Mouse (Mus musculus): Measurements from ENCODE around the gene Zfp764. TPM values are rescaled to one million over a fixed set of nuclear protein-coding genes. Genes with fewer than 3 reads are reported as not detected.
"Not testable (repeated sequence)": the region's sequence is repeated elsewhere in the genome, so short reads cannot be mapped to it uniquely, and the experiment has no call there.

Zfp764 gene
- polyA plus RNA-seq, 1 experiment from 2014 or later = 10.4 TPM

GRCm38 (mm10) chr7:127375271-127376245 is 31.1 kb downstream of the Zfp764 start, which contains the start of gene Zfp747:
Gene Zfp747 (minus strand): TSS chr7:127376050.
- peak; percentile 97 for ATAC-seq (ENCODE audit: insufficient read depth)
- H3K4me2 ChIP-seq = peak within 1 kb of the TSS; percentile 71
- WGBS = 1% methylated on average over 49 of the region's 49 CpGs

GRCm38 (mm10) chr7:127371870-127372269 is 34.8 kb downstream of the Zfp764 start:
- 76% methylated on average over 3 of the region's 3 CpGs for WGBS
- TF ChIP-seq CTCF (IDR thresholded peaks at IDR 0.05; ENCODE audit: low read depth) = peak; percentile 23; the same call in 1 of the 2 replicates
- not testable (repeated sequence) for H3K36me3 ChIP-seq (ENCODE audit: insufficient read depth); DNase-seq; H3K4me1 ChIP-seq (ENCODE audit: insufficient read depth); H3K27me3 ChIP-seq (ENCODE audit: insufficient read depth, low read length); H3K4me3 ChIP-seq (ENCODE audit: low read depth, low read length); H3K4me2 ChIP-seq; H3K27ac ChIP-seq (ENCODE audit: low read depth); ATAC-seq (ENCODE audit: insufficient read depth); H3K9me3 ChIP-seq (ENCODE audit: low read depth, low read length); H3K9ac ChIP-seq

More at GRCm38 (mm10) chr7:127375271-127376245, 31.1 kb downstream of the Zfp764 start, which contains the start of gene Zfp747:
- not testable (repeated sequence) for H3K4me1 ChIP-seq (ENCODE audit: insufficient read depth); H3K27me3 ChIP-seq (ENCODE audit: insufficient read depth, low read length); H3K9me3 ChIP-seq (ENCODE audit: low read depth, low read length); H3K36me3 ChIP-seq (ENCODE audit: insufficient read depth); H3K27ac ChIP-seq (ENCODE audit: low read depth)
- TF ChIP-seq CTCF (IDR thresholded peaks at IDR 0.05; ENCODE audit: low read depth) = peak; percentile 77
- Histone ChIP-seq H3K9ac (peak within 1 kb of the TSS; percentile 76), H3K4me3 (ENCODE audit: low read depth, low read length) (peak within 1 kb of the TSS; percentile 69)
- DNase-seq = peak; percentile 96

GRCm38 (mm10) chr7:127371213-127371612 is 35.4 kb downstream of the Zfp764 start:
- Histone ChIP-seq H3K4me1 (ENCODE audit: insufficient read depth) (no peaks in the 10 kb centered on the region), H3K9me3 (ENCODE audit: low read depth, low read length) (no peaks in the 10 kb centered on the region), H3K9ac (no peak overlapping the region), H3K4me3 (ENCODE audit: low read depth, low read length) (no peak overlapping the region), H3K36me3 (ENCODE audit: insufficient read depth) (peaks cover 6% of the 10 kb centered on the region; the same call in 1 of the 2 replicates), H3K27me3 (ENCODE audit: insufficient read depth, low read length) (no peaks in the 10 kb centered on the region), H3K4me2 (no peak overlapping the region), H3K27ac (ENCODE audit: low read depth) (no peak overlapping the region)
- ATAC-seq (ENCODE audit: insufficient read depth) (no peak), DNase-seq (no peak)
- WGBS = 75% methylated on average over 2 of the region's 2 CpGs
- no peak for TF ChIP-seq CTCF (IDR thresholded peaks at IDR 0.05; ENCODE audit: low read depth)

- Histone ChIP-seq H3K27ac (ENCODE audit: low read depth) (no peak overlapping the region), H3K4me3 (ENCODE audit: low read depth, low read length) (no peak overlapping the region), H3K9me3 (ENCODE audit: low read depth, low read length) (no peaks in the 10 kb centered on the region), H3K4me1 (ENCODE audit: insufficient read depth) (no peaks in the 10 kb centered on the region), H3K36me3 (ENCODE audit: insufficient read depth) (no peaks in the 10 kb centered on the region), H3K4me2 (no peak overlapping the region), H3K9ac (no peak overlapping the region), H3K27me3 (ENCODE audit: insufficient read depth, low read length) (peaks cover 10% of the 10 kb centered on the region; the same call in 1 of the 2 replicates)
- TF ChIP-seq CTCF (IDR thresholded peaks at IDR 0.05; ENCODE audit: low read depth) = no peak
- ATAC-seq (ENCODE audit: insufficient read depth) (no peak), DNase-seq (no peak)
- WGBS = 50% methylated on average over 3 of the region's 3 CpGs
These were observed 40.4 kb downstream of the Zfp764 start for GRCm38 (mm10) chr7:127366249-127366648.

GRCm38 (mm10) chr7:127364166-127364565 is 42.5 kb downstream of the Zfp764 start:
- TF ChIP-seq CTCF (IDR thresholded peaks at IDR 0.05; ENCODE audit: low read depth) = no peak
- ATAC-seq (ENCODE audit: insufficient read depth) (0 out of 2 replicates have a peak, but pooled peaks have one; percentile 31), DNase-seq (peak; percentile 45)
- Histone ChIP-seq H3K9ac (peak overlapping the region; percentile 61; the same call in 1 of the 2 replicates), H3K4me2 (peak overlapping the region; percentile 75), H3K4me3 (ENCODE audit: low read depth, low read length) (peak overlapping the region; percentile 30; the same call in 1 of the 2 replicates), H3K9me3 (ENCODE audit: low read depth, low read length) (no peaks in the 10 kb centered on the region), H3K36me3 (ENCODE audit: insufficient read depth) (no peaks in the 10 kb centered on the region), H3K27me3 (ENCODE audit: insufficient read depth, low read length) (peaks cover 10% of the 10 kb centered on the region; the same call in 1 of the 2 replicates), H3K4me1 (ENCODE audit: insufficient read depth) (no peaks in the 10 kb centered on the region), H3K27ac (ENCODE audit: low read depth) (no peak overlapping the region)
- WGBS = 56% methylated on average over 4 of the region's 4 CpGs

GRCm38 (mm10) chr7:127363475-127363921 is 43.1 kb downstream of the Zfp764 start:
- peaks cover 10% of the 10 kb centered on the region; the same call in 1 of the 2 replicates for H3K27me3 ChIP-seq (ENCODE audit: insufficient read depth, low read length)
- DNase-seq (peak; percentile 28), ATAC-seq (ENCODE audit: insufficient read depth) (peak; percentile 35; the same call in 1 of the 2 replicates)
- H3K4me1 ChIP-seq (ENCODE audit: insufficient read depth) = no peaks in the 10 kb centered on the region
- no peak for TF ChIP-seq CTCF (IDR thresholded peaks at IDR 0.05; ENCODE audit: low read depth)
- WGBS = under 1% methylated on average over 24 of the region's 24 CpGs
- no peaks in the 10 kb centered on the region for H3K9me3 ChIP-seq (ENCODE audit: low read depth, low read length)
- H3K27ac ChIP-seq (ENCODE audit: low read depth) = no peak overlapping the region
- peak overlapping the region; percentile 75 for H3K4me2 ChIP-seq
- no peaks in the 10 kb centered on the region for H3K36me3 ChIP-seq (ENCODE audit: insufficient read depth)
- H3K9ac ChIP-seq = peak overlapping the region; percentile 61
- peak overlapping the region; percentile 30 for H3K4me3 ChIP-seq (ENCODE audit: low read depth, low read length)

- not testable (repeated sequence) for H3K36me3 ChIP-seq (ENCODE audit: insufficient read depth); H3K4me1 ChIP-seq (ENCODE audit: insufficient read depth); H3K27me3 ChIP-seq (ENCODE audit: insufficient read depth, low read length); ATAC-seq (ENCODE audit: insufficient read depth); H3K9me3 ChIP-seq (ENCODE audit: low read depth, low read length); H3K27ac ChIP-seq (ENCODE audit: low read depth); H3K4me3 ChIP-seq (ENCODE audit: low read depth, low read length); H3K9ac ChIP-seq
- DNase-seq = peak; percentile 87
- TF ChIP-seq CTCF (IDR thresholded peaks at IDR 0.05; ENCODE audit: low read depth) = peak; percentile 80
- WGBS = 22% methylated on average over 13 of the region's 13 CpGs
- peak overlapping the region; percentile 43; the same call in 1 of the 2 replicates for H3K4me2 ChIP-seq
These were observed 44.2 kb downstream of the Zfp764 start for GRCm38 (mm10) chr7:127362418-127362817.
